Mouse (Mus musculus): ENCODE measurements around the gene Tob2. TPM values are rescaled to one million over a fixed set of nuclear protein-coding genes. Genes with fewer than 3 reads are reported as not detected.

Gene Tob2
- total and polyA plus RNA-seq, 3 experiments = 5.6 to 25.3 (median 22.0) TPM

GRCm38 (mm10) chr15:81860471-81861135 lies 2.0 kb upstream of the Tob2 start (continued):
- no peak for TF ChIP-seq UBTF (IDR thresholded peaks at IDR 0.05; ENCODE audit: low read depth, low read length)
- no peak for TF ChIP-seq ELF1 (IDR thresholded peaks at IDR 0.05; ENCODE audit: low read depth, low read length)
- TF ChIP-seq ETS1 (conservative IDR thresholded peaks at IDR 0.05; ENCODE audit: low read depth, low read length) = no peak
- TF ChIP-seq SIN3A (IDR thresholded peaks at IDR 0.05; ENCODE audit: low read length) = no peak

- dilution Hi-C loops (cut with MboI; ENCODE audit: extremely low pct_ligation_motif_present, extremely low pct_unique_long_range_greater_than_20kb, low sequenced_read_pairs) (no loop called here), in situ Hi-C loops (cut with MboI; ENCODE audit: low pct_ligation_motif_present, low pct_unique_long_range_greater_than_20kb, low sequenced_read_pairs) (no loop called here)
- peak; percentile 97 for DNase-seq (ENCODE audit: extremely low read depth)
- peak overlapping the region; percentile 48 for H3K4me2 ChIP-seq (ENCODE audit: insufficient read depth, low read depth, poor library complexity, severe bottlenecking)
- peaks cover 3 to 22% of the 10 kb centered on the region in 2 experiments; a peak in 2 of 4 replicates for H3K4me1 ChIP-seq (ENCODE audit: control insufficient read depth in 1 of 2, insufficient read depth in 2 of 2)
- TF ChIP-seq MYC (IDR thresholded peaks at IDR 0.05; ENCODE audit: low read depth, low read length) (peak; percentile 94), SMC3 (IDR thresholded peaks at IDR 0.05; ENCODE audit: low read depth, low read length) (no peak), HCFC1 (IDR thresholded peaks at IDR 0.05; ENCODE audit: low read depth, low read length) (peak; percentile 91), JUND (conservative IDR thresholded peaks at IDR 0.05; ENCODE audit: low read depth, low read length) (no peak), NELFE (IDR thresholded peaks at IDR 0.05; ENCODE audit: low read depth, low read length) (peak; percentile 43; the same call in 1 of the 2 replicates), GABPA (IDR thresholded peaks at IDR 0.05; ENCODE audit: insufficient replicate concordance, low read depth, low read length) (no peak), ETS1 (conservative IDR thresholded peaks at IDR 0.05; ENCODE audit: low read depth, low read length) (peak; percentile 53), SIN3A (IDR thresholded peaks at IDR 0.05; ENCODE audit: low read length) (peak; percentile 64), CHD2 (IDR thresholded peaks at IDR 0.05; ENCODE audit: low read length) (peak; percentile 91), MAX (IDR thresholded peaks at IDR 0.05; ENCODE audit: low read length) (peak; percentile 93), ELF1 (IDR thresholded peaks at IDR 0.05; ENCODE audit: low read depth, low read length) (peak; percentile 44; the same call in 1 of the 2 replicates), MXI1 (IDR thresholded peaks at IDR 0.05; ENCODE audit: low read depth, low read length) (peak; percentile 95), RCOR1 (conservative IDR thresholded peaks at IDR 0.05; ENCODE audit: low read depth, low read length) (0 out of 2 replicates have a peak, but pooled peaks have one; percentile 23), MAFK (IDR thresholded peaks at IDR 0.05; ENCODE audit: insufficient replicate concordance, low read length) (no peak), TCF12 (IDR thresholded peaks at IDR 0.05; ENCODE audit: low read depth, low read length) (peak; percentile 53; the same call in 1 of the 2 replicates), POLR2AphosphoS2 (IDR thresholded peaks at IDR 0.05; ENCODE audit: low read depth, low read length) (no peak), MAZ (IDR thresholded peaks at IDR 0.05; ENCODE audit: low read depth, low read length) (peak; percentile 66), IRF4 (IDR thresholded peaks at IDR 0.05; ENCODE audit: low read depth, low read length) (no peak; the same call in 1 of the 2 replicates), POLR2A (IDR thresholded peaks at IDR 0.05; ENCODE audit: low read depth, low read length) (peak; percentile 61), ZNF384 (IDR thresholded peaks at IDR 0.05; ENCODE audit: low read depth, low read length) (peak; percentile 73), BHLHE40 (IDR thresholded peaks at IDR 0.05; ENCODE audit: low read depth, low read length) (peak; percentile 90), MEF2A (IDR thresholded peaks at IDR 0.05; ENCODE audit: borderline replicate concordance, low read depth, low read length) (peak; percentile 95), KAT2A (IDR thresholded peaks at IDR 0.05; ENCODE audit: insufficient replicate concordance, low read length) (0 out of 2 replicates have a peak, but pooled peaks have one; percentile 57), TBP (conservative IDR thresholded peaks at IDR 0.05; ENCODE audit: low read depth, low read length) (0 out of 2 replicates have a peak, but pooled peaks have one; percentile 39), USF1 (IDR thresholded peaks at IDR 0.05; ENCODE audit: low read depth, low read length) (peak; percentile 53), PAX5 (IDR thresholded peaks at IDR 0.05; ENCODE audit: low read length) (no peak)
- H3K79me2 ChIP-seq (replicated peaks; ENCODE audit: control insufficient read depth, extremely low read depth, insufficient read depth, poor library complexity, severe bottlenecking) = peaks cover 30% of the 10 kb centered on the region
- peak overlapping the region; percentile 74 to 89 (median 89) for H3K4me3 ChIP-seq (replicated peaks in 1 of 3; ENCODE audit: low read depth in 2 of 3, low read length in 2 of 3, poor library complexity in 1 of 3)
- no peaks in the 10 kb centered on the region for H3K27me3 ChIP-seq (replicated peaks)
- H3K27ac ChIP-seq (ENCODE audit: insufficient read depth, low read depth) = peak overlapping the region; percentile 75
- H3K36me3 ChIP-seq (replicated peaks in 1 of 2; ENCODE audit: control insufficient read depth in 1 of 2, insufficient read depth in 1 of 2, low read length in 1 of 2) = peaks cover 4 to 19% of the 10 kb centered on the region in 2 experiments
- no peaks in the 10 kb centered on the region for H3K9me3 ChIP-seq (replicated peaks; ENCODE audit: low read length)
- peak overlapping the region; percentile 75 for H3K9ac ChIP-seq (ENCODE audit: insufficient read depth, low read depth)
These were observed 997 bp upstream of the Tob2 start for GRCm38 (mm10) chr15:81859330-81860255.

All from CH12.LX (cell line).